Mouse (Mus musculus): ENCODE measurements at regions not wholly inside any gene's neighbourhood (a gene's known extent, or its start where the extent isn't known, plus 50 kb on each side); places are given as distances from the start of the nearest gene placed in this dataset.
A peak's percentile ranks its signal among the peaks of the same experiment; 100 is the strongest.

- DNase-seq (ENCODE audit: low spot score): no peak
These were observed 120.2 kb upstream of the Xylt1 start for GRCm38 (mm10) chr7:117260596-117260995.

- no peak for DNase-seq (ENCODE audit: low spot score)
These were observed 117.7 kb upstream of the Xylt1 start for GRCm38 (mm10) chr7:117263126-117263525.

GRCm38 (mm10) chr7:117264341-117264740 is 116.4 kb upstream of the Xylt1 start:
- DNase-seq (ENCODE audit: low spot score): no peak

GRCm38 (mm10) chr7:117268096-117268495 is 112.7 kb upstream of the Xylt1 start:
- no peak for DNase-seq (ENCODE audit: low spot score)

- DNase-seq (ENCODE audit: low spot score): no peak
These were observed 111.4 kb upstream of the Xylt1 start for GRCm38 (mm10) chr7:117269263-117269897.

- DNase-seq (ENCODE audit: low spot score): no peak
These were observed 102.3 kb upstream of the Xylt1 start for GRCm38 (mm10) chr7:117278388-117278961.

GRCm38 (mm10) chr7:117282194-117282593 is 98.6 kb upstream of the Xylt1 start:
- no peak for DNase-seq (ENCODE audit: low spot score)

GRCm38 (mm10) chr7:117285206-117285605 is 95.6 kb upstream of the Xylt1 start:
- DNase-seq (ENCODE audit: low spot score): no peak

- DNase-seq (ENCODE audit: low spot score): no peak
These were observed 94.8 kb upstream of the Xylt1 start for GRCm38 (mm10) chr7:117285985-117286384.

- peak; percentile 26 for DNase-seq (ENCODE audit: low spot score)
These were observed 77.1 kb upstream of the Xylt1 start for GRCm38 (mm10) chr7:117303705-117304104.

GRCm38 (mm10) chr7:117310586-117311200 is 70.1 kb upstream of the Xylt1 start:
- DNase-seq (ENCODE audit: low spot score): peak; percentile 21

GRCm38 (mm10) chr7:117311316-117311715 is 69.5 kb upstream of the Xylt1 start:
- no peak for DNase-seq (ENCODE audit: low spot score)

- no peak for DNase-seq (ENCODE audit: low spot score)
These were observed 64.5 kb upstream of the Xylt1 start for GRCm38 (mm10) chr7:117316126-117316805.

GRCm38 (mm10) chr7:117317362-117317761 is 63.4 kb upstream of the Xylt1 start:
- no peak for DNase-seq (ENCODE audit: low spot score)

GRCm38 (mm10) chr7:117320552-117320951 is 60.2 kb upstream of the Xylt1 start:
- no peak for DNase-seq (ENCODE audit: low spot score)

All from ovary, adult 18-20 months (tissue).